Mouse (Mus musculus) lung, postnatal 36 days (tissue): ENCODE measurements at regions not wholly inside any gene's neighbourhood (a gene's known extent, or its start where the extent isn't known, plus 50 kb on each side); places are given as distances from the start of the nearest gene placed in this dataset.

Source experiments
- DNase-seq: peaks from one replicate; pipeline ENCODE4 v3.0.0; 2022; ENCODE audit warnings: mixed read lengths

- no peak for DNase-seq
Measured at GRCm38 (mm10) chr14:78225677-78226076, 82.2 kb downstream of the Tnfsf11 start.

- DNase-seq, result peak; percentile 11
Measured at GRCm38 (mm10) chr14:78216229-78216963, 91.4 kb downstream of the Tnfsf11 start.

GRCm38 (mm10) chr14:78215491-78215890 lies 92.4 kb downstream of the Tnfsf11 start:
- no peak for DNase-seq

GRCm38 (mm10) chr14:78204566-78204863 lies 103.3 kb downstream of the Tnfsf11 start:
- DNase-seq, result no peak

- no peak for DNase-seq
Measured at GRCm38 (mm10) chr14:78203726-78204565, 103.9 kb downstream of the Tnfsf11 start.

- DNase-seq, result no peak
Measured at GRCm38 (mm10) chr14:78202781-78203180, 105.1 kb downstream of the Tnfsf11 start.

GRCm38 (mm10) chr14:78197483-78197882 lies 108.7 kb upstream of the Fam216b start:
- no peak for DNase-seq

- no peak for DNase-seq
Measured at GRCm38 (mm10) chr14:78179576-78179975, 90.8 kb upstream of the Fam216b start.

- DNase-seq, result no peak
Measured at GRCm38 (mm10) chr14:78173451-78173850, 84.6 kb upstream of the Fam216b start.

GRCm38 (mm10) chr14:78172956-78173355 lies 84.1 kb upstream of the Fam216b start:
- DNase-seq, result no peak

- DNase-seq, result no peak
Measured at GRCm38 (mm10) chr14:78160819-78161218, 72.0 kb upstream of the Fam216b start.

- DNase-seq, result no peak
Measured at GRCm38 (mm10) chr14:78159567-78159966, 70.8 kb upstream of the Fam216b start.

- no peak for DNase-seq
Measured at GRCm38 (mm10) chr14:78157660-78158059, 68.9 kb upstream of the Fam216b start.

GRCm38 (mm10) chr14:78148851-78149250 lies 60.0 kb upstream of the Fam216b start:
- no peak for DNase-seq

- DNase-seq, result no peak
Measured at GRCm38 (mm10) chr14:78143751-78144150, 54.9 kb upstream of the Fam216b start.
